Mouse (Mus musculus): Measurements from ENCODE around the gene Enpp3. TPM values are rescaled to one million over a fixed set of nuclear protein-coding genes. Genes with fewer than 3 reads are reported as not detected.

Enpp3 gene
- polyA plus RNA-seq, 1 experiment from 2014 or later: 7.7 TPM

DNA sequence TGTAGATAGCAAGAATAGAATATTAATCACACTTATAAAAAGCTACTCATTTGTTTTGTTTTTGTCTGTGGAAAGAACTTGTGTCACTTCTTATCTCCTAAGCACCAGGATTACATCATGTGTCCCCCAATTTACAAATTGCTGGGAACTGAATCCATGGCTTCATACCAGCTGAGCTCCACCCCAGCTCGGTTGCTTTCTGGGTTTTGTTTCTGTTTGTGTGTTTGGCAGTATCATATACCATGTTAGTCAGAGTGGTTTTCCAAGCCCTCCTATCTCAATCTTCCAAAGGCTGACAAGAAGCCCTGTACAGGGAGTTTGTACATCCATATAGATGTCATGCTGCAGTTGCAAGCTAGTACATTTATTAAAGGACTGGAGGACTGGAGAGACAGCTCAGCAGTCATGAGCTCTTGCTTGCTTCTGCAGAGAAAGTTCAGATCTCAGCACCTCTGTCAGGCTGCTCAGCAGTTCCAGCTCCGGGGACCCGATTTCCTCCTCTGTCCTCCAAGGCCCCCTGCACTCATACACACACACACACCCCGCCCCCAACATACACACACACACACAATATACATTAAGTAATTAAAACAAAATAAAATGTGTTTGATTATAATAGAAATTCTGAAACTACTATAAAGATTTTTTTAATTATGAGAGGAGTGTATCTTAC is 6.1 kb downstream of the Enpp3 start:
- no peak overlapping the region for H3K27ac ChIP-seq (ENCODE audit: low read length)
- WGBS (ENCODE audit: insufficient replicate concordance): 59% methylated on average over 4 of the region's 4 CpGs
- peaks cover 6% of the 10 kb centered on the region for H3K4me1 ChIP-seq (ENCODE audit: control insufficient read depth, low read depth, low read length)
- H3K36me3 ChIP-seq (ENCODE audit: control insufficient read depth, insufficient read depth): no peaks in the 10 kb centered on the region
- H3K4me3 ChIP-seq (ENCODE audit: low read depth, low read length): no peak overlapping the region
- H3K4me2 ChIP-seq (ENCODE audit: low read depth, low read length): no peak overlapping the region
- ATAC-seq (ENCODE audit: low read depth): no peak
- H3K9ac ChIP-seq (ENCODE audit: low read depth, low read length): no peak overlapping the region
- no peaks in the 10 kb centered on the region for H3K27me3 ChIP-seq (ENCODE audit: control insufficient read depth, insufficient read depth, low read depth, low read length)
- H3K9me3 ChIP-seq (replicated peaks; ENCODE audit: control insufficient read depth, low read length): no peaks in the 10 kb centered on the region

DNA sequence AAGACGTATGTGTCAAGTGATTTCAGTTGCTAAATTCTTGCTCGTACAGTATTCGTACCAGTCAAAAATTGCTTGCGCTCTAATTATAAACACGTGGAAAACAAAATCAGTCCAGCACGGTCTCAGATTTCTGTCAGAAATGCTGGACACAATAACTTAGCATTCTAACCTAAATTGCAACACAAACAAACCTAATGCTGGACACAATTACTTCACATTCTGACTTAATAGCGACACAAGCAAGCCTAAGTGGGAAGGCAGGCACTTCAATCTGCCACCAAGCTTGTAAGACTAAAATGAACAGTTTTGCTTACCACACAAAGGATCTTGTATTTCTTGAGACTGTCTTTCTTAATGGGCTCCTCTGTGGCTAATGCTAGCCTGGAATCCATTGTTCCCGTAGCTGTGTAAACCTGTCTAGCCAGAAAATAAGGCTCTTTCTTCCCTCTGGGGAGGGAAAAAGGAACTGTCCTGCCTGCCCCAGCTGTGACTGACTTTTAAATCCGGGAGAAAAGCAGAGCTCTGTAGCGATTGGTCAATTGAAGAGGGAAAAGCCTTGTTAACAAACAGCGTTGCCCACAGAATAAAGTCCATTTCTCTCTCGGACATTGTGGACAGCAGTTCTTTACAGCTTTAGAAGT is 6.8 kb downstream of the Enpp3 start:
- no peaks in the 10 kb centered on the region for H3K36me3 ChIP-seq (ENCODE audit: control insufficient read depth, insufficient read depth)
- no peak overlapping the region for H3K9ac ChIP-seq (ENCODE audit: low read depth, low read length)
- H3K27me3 ChIP-seq (ENCODE audit: control insufficient read depth, insufficient read depth, low read depth, low read length): no peaks in the 10 kb centered on the region
- 37% methylated on average over 12 of the region's 12 CpGs for WGBS (ENCODE audit: insufficient replicate concordance)
- H3K4me1 ChIP-seq (ENCODE audit: control insufficient read depth, low read depth, low read length): peaks cover 3% of the 10 kb centered on the region
- peak overlapping the region; percentile 0; the same call in 1 of the 2 replicates for H3K4me2 ChIP-seq (ENCODE audit: low read depth, low read length)
- peak; percentile 62 for ATAC-seq (ENCODE audit: low read depth)
- H3K9me3 ChIP-seq (replicated peaks; ENCODE audit: control insufficient read depth, low read length): no peaks in the 10 kb centered on the region
- no peak overlapping the region for H3K27ac ChIP-seq (ENCODE audit: low read length)
- H3K4me3 ChIP-seq (ENCODE audit: low read depth, low read length): peak overlapping the region; percentile 0; the same call in 1 of the 2 replicates

DNA sequence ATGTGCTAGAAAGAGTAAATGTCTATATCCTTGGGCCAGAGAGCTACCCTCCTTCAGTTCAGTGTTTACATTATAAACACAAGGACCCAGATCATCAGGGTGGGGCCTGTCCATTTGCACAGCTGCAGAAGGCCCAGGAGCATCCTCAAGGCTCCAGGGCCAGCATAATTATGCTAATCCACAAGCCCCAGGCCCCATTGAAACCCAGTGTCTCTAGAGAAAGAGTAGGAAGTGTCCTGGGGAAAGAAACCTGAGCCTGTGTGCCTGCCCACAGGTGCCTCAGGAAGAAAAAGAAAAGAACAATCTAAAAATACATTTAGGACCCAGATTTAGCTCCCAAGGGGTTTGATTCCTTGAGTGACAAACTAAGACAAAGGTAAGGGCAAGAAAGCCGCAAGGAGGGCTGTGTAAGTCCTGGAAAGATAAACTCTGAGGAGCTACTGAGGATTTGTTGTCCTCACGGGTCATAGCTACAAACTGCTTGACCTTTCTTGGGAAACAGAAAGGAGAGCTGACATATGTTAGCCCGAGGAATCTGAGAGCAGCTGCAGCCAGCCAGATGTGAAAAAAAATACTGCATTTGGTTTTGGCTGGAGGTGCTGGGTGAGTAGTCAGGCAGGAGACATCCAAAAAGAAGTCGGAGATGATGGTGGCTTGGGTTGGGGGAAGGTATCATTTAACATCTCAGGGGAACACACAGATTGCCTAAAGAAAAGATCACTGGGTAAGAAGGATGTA is 7.8 kb downstream of the Enpp3 start:
- H3K4me2 ChIP-seq (ENCODE audit: low read depth, low read length): peak overlapping the region; percentile 0; the same call in 1 of the 2 replicates

DNA sequence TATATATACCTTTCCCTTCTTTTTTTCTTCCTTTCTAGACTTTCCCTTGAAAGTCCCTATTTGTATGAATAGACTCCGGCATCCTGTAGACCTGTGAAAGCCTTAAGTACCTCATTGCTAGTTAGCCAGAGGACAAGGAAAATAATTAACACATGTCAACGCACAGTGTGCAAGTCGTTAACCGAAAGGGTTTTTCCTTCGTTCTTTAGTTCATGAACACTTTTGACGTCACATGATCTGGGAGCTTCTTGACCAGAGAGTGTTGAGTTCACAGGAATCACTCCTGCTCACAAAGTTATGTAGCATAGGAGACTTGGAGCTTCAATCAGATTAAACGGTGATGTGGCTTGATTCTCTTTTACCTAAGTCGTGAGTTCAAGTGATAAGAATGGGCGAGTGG is 10.3 kb downstream of the Enpp3 start:
- Histone ChIP-seq H3K36me3 (ENCODE audit: control insufficient read depth, insufficient read depth) (no peaks in the 10 kb centered on the region), H3K9ac (ENCODE audit: low read depth, low read length) (no peak overlapping the region), H3K4me1 (ENCODE audit: control insufficient read depth, low read depth, low read length) (peaks cover 21% of the 10 kb centered on the region), H3K27ac (ENCODE audit: low read length) (no peak overlapping the region), H3K27me3 (ENCODE audit: control insufficient read depth, insufficient read depth, low read depth, low read length) (no peaks in the 10 kb centered on the region), H3K4me3 (ENCODE audit: low read depth, low read length) (no peak overlapping the region), H3K4me2 (ENCODE audit: low read depth, low read length) (no peak overlapping the region), H3K9me3 (replicated peaks; ENCODE audit: control insufficient read depth, low read length) (no peaks in the 10 kb centered on the region)
- 78% methylated on average over 9 of the region's 9 CpGs for WGBS (ENCODE audit: insufficient replicate concordance)
- ATAC-seq (ENCODE audit: low read depth): no peak

More for the DNA sequence above, 7.8 kb downstream of the Enpp3 start:
- H3K27me3 ChIP-seq (ENCODE audit: control insufficient read depth, insufficient read depth, low read depth, low read length): no peaks in the 10 kb centered on the region
- WGBS (ENCODE audit: insufficient replicate concordance): 41% methylated on average over 4 of the region's 4 CpGs
- no peak overlapping the region for H3K27ac ChIP-seq (ENCODE audit: low read length)
- H3K4me3 ChIP-seq (ENCODE audit: low read depth, low read length): no peak overlapping the region
- no peaks in the 10 kb centered on the region for H3K36me3 ChIP-seq (ENCODE audit: control insufficient read depth, insufficient read depth)
- no peaks in the 10 kb centered on the region for H3K9me3 ChIP-seq (replicated peaks; ENCODE audit: control insufficient read depth, low read length)
- H3K9ac ChIP-seq (ENCODE audit: low read depth, low read length): no peak overlapping the region
- ATAC-seq (ENCODE audit: low read depth): no peak
- peaks cover 8% of the 10 kb centered on the region for H3K4me1 ChIP-seq (ENCODE audit: control insufficient read depth, low read depth, low read length)

DNA sequence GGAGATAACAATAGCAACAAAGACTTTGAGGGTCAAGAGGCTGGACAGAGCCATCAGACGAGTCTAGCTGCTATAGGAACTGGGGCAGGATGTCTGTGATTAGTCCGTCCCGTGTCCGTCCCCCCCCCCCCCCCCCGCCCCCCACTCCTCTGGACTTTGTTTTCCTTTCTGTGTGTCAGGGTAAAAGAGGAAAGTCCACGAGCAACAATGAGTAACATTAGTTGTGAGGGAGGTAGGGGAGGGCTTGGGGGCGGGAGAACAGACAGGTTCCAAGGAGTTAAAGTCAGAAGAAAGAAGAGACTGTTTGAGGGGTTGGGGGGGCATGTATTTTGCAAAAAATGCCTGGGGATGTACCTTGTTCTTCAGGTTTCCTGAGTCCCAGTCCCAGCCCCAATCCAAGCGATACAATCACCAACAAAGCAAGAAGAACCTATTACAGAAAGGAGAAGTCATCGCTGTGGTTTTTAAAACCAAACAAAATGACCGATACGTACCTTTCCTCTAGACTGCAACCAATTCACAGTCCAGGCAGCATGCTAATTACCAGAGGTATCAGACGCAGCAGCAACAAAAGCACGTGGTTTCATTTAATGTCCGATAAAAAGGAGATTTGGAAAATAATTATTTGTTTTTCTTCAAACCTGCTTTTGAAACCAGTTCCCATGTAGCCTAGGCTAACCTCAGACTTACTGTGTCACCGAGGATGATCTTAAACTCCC is 11.1 kb downstream of the Enpp3 start:
- Histone ChIP-seq H3K36me3 (ENCODE audit: control insufficient read depth, insufficient read depth) (no peaks in the 10 kb centered on the region), H3K4me2 (ENCODE audit: low read depth, low read length) (no peak overlapping the region), H3K27ac (ENCODE audit: low read length) (no peak overlapping the region), H3K4me1 (ENCODE audit: control insufficient read depth, low read depth, low read length) (peaks cover 23% of the 10 kb centered on the region), H3K9ac (ENCODE audit: low read depth, low read length) (no peak overlapping the region), H3K4me3 (ENCODE audit: low read depth, low read length) (no peak overlapping the region), H3K27me3 (ENCODE audit: control insufficient read depth, insufficient read depth, low read depth, low read length) (no peaks in the 10 kb centered on the region), H3K9me3 (replicated peaks; ENCODE audit: control insufficient read depth, low read length) (no peaks in the 10 kb centered on the region)
- no peak for ATAC-seq (ENCODE audit: low read depth)
- WGBS (ENCODE audit: insufficient replicate concordance): 36% methylated on average over 14 of the region's 15 CpGs

DNA sequence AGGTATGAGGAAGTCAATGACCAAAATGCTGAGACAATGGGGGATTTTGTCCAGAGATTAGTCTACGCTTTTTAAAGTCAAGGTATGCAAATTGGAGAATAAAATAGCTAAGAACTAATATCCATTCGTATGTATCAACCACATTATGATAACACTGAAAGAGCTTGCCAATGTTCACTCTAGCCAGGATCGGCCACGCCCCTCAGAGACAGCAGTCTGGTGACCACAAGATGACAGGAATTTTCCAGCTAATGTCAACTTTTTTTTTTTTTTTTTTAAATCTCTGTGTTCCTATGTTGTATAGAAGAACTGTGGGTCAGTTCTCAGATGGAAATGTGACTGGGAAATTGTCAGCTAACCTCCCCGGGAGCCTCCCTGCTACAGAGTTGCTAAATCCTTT is 12.2 kb downstream of the Enpp3 start:
- ATAC-seq (ENCODE audit: low read depth): no peak
- Histone ChIP-seq H3K9me3 (replicated peaks; ENCODE audit: control insufficient read depth, low read length) (no peaks in the 10 kb centered on the region), H3K9ac (ENCODE audit: low read depth, low read length) (no peak overlapping the region), H3K4me3 (ENCODE audit: low read depth, low read length) (no peak overlapping the region), H3K4me2 (ENCODE audit: low read depth, low read length) (no peak overlapping the region), H3K36me3 (ENCODE audit: control insufficient read depth, insufficient read depth) (no peaks in the 10 kb centered on the region), H3K27me3 (ENCODE audit: control insufficient read depth, insufficient read depth, low read depth, low read length) (no peaks in the 10 kb centered on the region), H3K27ac (ENCODE audit: low read length) (no peak overlapping the region), H3K4me1 (ENCODE audit: control insufficient read depth, low read depth, low read length) (peaks cover 25% of the 10 kb centered on the region)
- WGBS (ENCODE audit: insufficient replicate concordance): 55% methylated on average over 5 of the region's 5 CpGs

DNA sequence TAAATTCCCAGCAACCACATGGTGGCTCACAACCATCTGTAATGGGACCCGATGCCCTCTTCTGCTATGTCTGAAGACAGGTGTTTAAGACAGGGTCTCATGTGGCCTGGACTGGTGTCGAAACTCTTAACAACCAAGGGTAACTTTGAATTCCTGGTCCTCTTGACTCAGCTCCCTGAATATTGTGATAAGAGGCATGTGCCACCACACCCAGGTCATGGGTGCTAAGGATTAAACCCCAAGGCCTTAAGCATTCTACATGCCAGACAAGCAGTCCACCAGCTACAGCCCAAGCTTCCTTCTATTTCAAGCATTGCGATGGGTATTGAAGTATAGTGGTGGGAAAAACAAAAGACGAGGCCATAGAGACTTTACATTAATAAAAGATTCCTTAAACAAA is 14.5 kb downstream of the Enpp3 start:
- Histone ChIP-seq H3K4me1 (ENCODE audit: control insufficient read depth, low read depth, low read length) (peaks cover 34% of the 10 kb centered on the region), H3K9ac (ENCODE audit: low read depth, low read length) (no peak overlapping the region), H3K4me3 (ENCODE audit: low read depth, low read length) (no peak overlapping the region), H3K9me3 (replicated peaks; ENCODE audit: control insufficient read depth, low read length) (no peaks in the 10 kb centered on the region), H3K27ac (ENCODE audit: low read length) (peak overlapping the region; percentile 57), H3K27me3 (ENCODE audit: control insufficient read depth, insufficient read depth, low read depth, low read length) (no peaks in the 10 kb centered on the region), H3K36me3 (ENCODE audit: control insufficient read depth, insufficient read depth) (no peaks in the 10 kb centered on the region), H3K4me2 (ENCODE audit: low read depth, low read length) (peak overlapping the region; percentile 42)
- peak; percentile 86 for ATAC-seq (ENCODE audit: low read depth)
- 46% methylated on average over 4 of the region's 4 CpGs for WGBS (ENCODE audit: insufficient replicate concordance)

DNA sequence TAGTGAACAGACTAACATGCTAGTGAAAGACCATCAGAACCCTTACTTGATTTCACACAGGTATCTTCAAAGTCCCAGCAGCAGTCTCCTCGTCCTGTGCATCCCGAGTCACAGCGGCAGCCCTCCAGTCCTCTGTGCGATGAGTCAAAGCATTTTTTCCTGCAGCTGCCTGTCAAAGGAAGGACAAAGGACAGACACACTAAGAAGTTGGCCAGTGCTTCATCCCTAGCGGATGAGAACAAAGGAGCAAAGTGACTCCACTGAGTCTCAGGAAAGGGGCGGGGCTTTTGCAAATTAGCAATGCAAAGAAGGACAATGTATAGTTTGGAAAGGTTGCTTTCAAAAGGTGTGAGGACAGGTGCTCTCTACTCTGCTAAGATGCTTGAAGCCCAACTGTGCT is 16.5 kb downstream of the Enpp3 start:
- H3K4me2 ChIP-seq (ENCODE audit: low read depth, low read length): no peak overlapping the region
- H3K27ac ChIP-seq (ENCODE audit: low read length): no peak overlapping the region
- no peaks in the 10 kb centered on the region for H3K9me3 ChIP-seq (replicated peaks; ENCODE audit: control insufficient read depth, low read length)
- no peaks in the 10 kb centered on the region for H3K27me3 ChIP-seq (ENCODE audit: control insufficient read depth, insufficient read depth, low read depth, low read length)
- peaks cover 41% of the 10 kb centered on the region for H3K4me1 ChIP-seq (ENCODE audit: control insufficient read depth, low read depth, low read length)
- H3K36me3 ChIP-seq (ENCODE audit: control insufficient read depth, insufficient read depth): no peaks in the 10 kb centered on the region
- 64% methylated on average over 6 of the region's 6 CpGs for WGBS (ENCODE audit: insufficient replicate concordance)
- H3K4me3 ChIP-seq (ENCODE audit: low read depth, low read length): no peak overlapping the region
- H3K9ac ChIP-seq (ENCODE audit: low read depth, low read length): no peak overlapping the region
- ATAC-seq (ENCODE audit: low read depth): no peak
